Mouse (Mus musculus): ENCODE data around the gene H3f3b. TPM values are rescaled to one million over a fixed set of nuclear protein-coding genes. Genes with fewer than 3 reads are reported as not detected.

H3f3b gene
- total RNA-seq, 2 experiments from 2014 or later, result 281 to 291 TPM

Other genes starting within 250 kb of the H3f3b start
- 10 to 100 TPM; 19.9 to 21.8 TPM for gene Caskin2, start 214.3 kb downstream of the H3f3b start, total RNA-seq (2021)
- 10 to 100 TPM in 1 of 2 experiments, 1 to 10 TPM in 1; 9.4 to 10.9 TPM for gene Tsen54, start 213.2 kb downstream of the H3f3b start, total RNA-seq (2021)
- 1 to 10 TPM; 1.0 to 2.3 TPM for gene Llgl2, start 203.9 kb downstream of the H3f3b start, total RNA-seq (2021)
- gene Myo15b, start 169.6 kb downstream of the H3f3b start, total RNA-seq (2021), result under 1 TPM; 0.27 to 0.28 TPM
- gene Smim5, start 128.0 kb downstream of the H3f3b start, total RNA-seq (2021), result 1 to 10 TPM in 1 of 2 experiments, under 1 TPM in 1; 0.54 to 1.2 TPM
- not detected for gene Smim6, start 115.9 kb downstream of the H3f3b start, total RNA-seq (2021)
- 10 to 100 TPM; 33.1 to 47.4 TPM for gene Sap30bp, start 94.7 kb downstream of the H3f3b start, total RNA-seq (2021)
- gene Recql5, start 94.5 kb downstream of the H3f3b start, total RNA-seq (2021), result 10 to 100 TPM; 25.7 to 28.4 TPM
- gene Itgb4, start 53.3 kb downstream of the H3f3b start, total RNA-seq (2021), result 1 to 10 TPM; 5.2 to 6.5 TPM
- 10 to 100 TPM; 14.0 to 16.9 TPM for gene Galk1, start 15.2 kb downstream of the H3f3b start, total RNA-seq (2021)
- gene Unk, start 2.4 kb upstream of the H3f3b start, total RNA-seq (2021), result 10 to 100 TPM; 19.6 to 23.2 TPM
- gene Unc13d, start 50.0 kb upstream of the H3f3b start, total RNA-seq (2021), result 1 to 10 TPM; 1.3 to 2.4 TPM
- gene Wbp2, start 59.0 kb upstream of the H3f3b start, total RNA-seq (2021), result 100 to 1,000 TPM; 390 to 418 TPM
- 1 to 10 TPM; 5.6 to 5.9 TPM for gene Trim47, start 99.2 kb upstream of the H3f3b start, total RNA-seq (2021)
- gene Trim65, start 103.2 kb upstream of the H3f3b start, total RNA-seq (2021), result 1 to 10 TPM; 6.2 to 7.1 TPM
- gene Mrpl38, start 110.9 kb upstream of the H3f3b start, total RNA-seq (2021), result 10 to 100 TPM; 59.1 to 62.7 TPM
- 10 to 100 TPM; 74.6 to 96.0 TPM for gene Fbf1, start 140.2 kb upstream of the H3f3b start, total RNA-seq (2021)
- gene Ten1, start 170.9 kb upstream of the H3f3b start, total RNA-seq (2021), result 10 to 100 TPM; 41.4 to 45.1 TPM
- 100 to 1,000 TPM; 117 to 118 TPM for gene Acox1, start 171.1 kb upstream of the H3f3b start, total RNA-seq (2021)
- gene Evpl, start 210.1 kb upstream of the H3f3b start, total RNA-seq (2021), result under 1 TPM; 0.26 to 0.59 TPM
- 10 to 100 TPM; 61.5 to 61.7 TPM for gene Srp68, start 246.3 kb upstream of the H3f3b start, total RNA-seq (2021)